Mouse (Mus musculus): Measurements from ENCODE around the gene Prtn3. TPM values are rescaled to one million over a fixed set of nuclear protein-coding genes. Genes with fewer than 3 reads are reported as not detected.

The Prtn3 gene
- total RNA-seq, 2 experiments from 2014 or later = 1,536 to 2,258 TPM

- ATAC-seq (replicated peaks; ENCODE audit: poor library complexity, severe bottlenecking) = peak; percentile 13; the same call in 1 of the 2 replicates
Observed at GRCm38 (mm10) chr10:79854801-79855541, 19.3 kb upstream of the Prtn3 start.

GRCm38 (mm10) chr10:79855558-79856184 is 18.6 kb upstream of the Prtn3 start:
- no peak for ATAC-seq (replicated peaks; ENCODE audit: poor library complexity, severe bottlenecking)

DNA sequence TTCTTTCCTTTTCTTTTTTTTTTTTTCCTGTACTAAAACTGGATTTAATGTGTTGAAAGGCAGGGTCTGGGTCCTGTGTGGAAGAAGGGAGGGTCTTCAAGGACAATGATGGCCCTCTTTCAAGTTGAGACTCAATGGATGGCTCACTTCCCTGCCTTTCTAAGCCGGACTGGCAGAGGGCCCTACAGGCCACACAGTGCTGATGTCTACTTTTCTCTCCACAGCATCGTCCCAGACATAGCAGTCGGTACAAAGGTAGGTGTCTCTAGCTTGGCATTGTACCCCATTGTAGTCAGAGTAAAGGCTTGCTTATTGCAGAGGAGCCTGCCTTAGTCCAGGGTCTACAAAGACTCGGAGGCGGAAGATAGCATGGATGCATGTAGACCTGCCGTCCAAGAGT is 18.0 kb upstream of the Prtn3 start:
- ATAC-seq (replicated peaks; ENCODE audit: poor library complexity, severe bottlenecking) = no peak

DNA sequence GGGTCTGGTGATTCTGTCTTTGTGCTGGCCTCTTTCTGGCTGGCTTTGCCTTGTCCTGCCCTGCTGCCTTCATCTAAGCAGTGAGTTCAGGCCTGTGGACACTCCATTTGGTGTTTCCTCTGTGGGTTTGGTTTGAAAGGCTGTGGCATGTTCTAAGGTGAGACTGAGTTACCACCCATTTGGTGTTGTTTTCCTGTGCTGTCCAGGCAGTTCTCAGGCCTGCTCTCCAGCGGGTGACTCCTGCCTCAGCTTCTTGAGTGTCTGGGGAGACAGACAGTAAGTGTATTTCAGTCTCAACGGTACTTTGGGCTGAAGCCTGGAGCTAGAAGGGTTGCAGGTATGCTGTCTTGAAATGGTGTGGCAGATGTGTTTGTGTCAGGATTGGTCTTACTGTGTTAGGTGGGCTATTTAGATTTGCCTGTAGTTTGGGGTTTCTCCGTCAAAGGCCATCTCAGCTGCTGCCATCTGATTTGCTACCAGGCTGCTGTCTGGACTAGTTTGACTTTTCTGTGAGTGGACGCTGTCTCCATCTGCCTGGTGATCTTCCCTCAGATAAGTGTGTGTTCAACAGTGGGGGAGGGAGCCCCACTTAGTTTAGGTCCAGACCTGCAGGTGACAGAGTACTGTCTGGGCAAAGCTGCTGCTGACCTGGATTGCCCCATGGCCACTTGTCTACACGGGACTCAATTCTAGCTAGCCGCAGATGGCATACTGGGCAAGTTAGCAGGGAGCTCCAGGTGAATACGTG is 17.4 kb upstream of the Prtn3 start:
- no peak for ATAC-seq (replicated peaks; ENCODE audit: poor library complexity, severe bottlenecking)

- ATAC-seq (replicated peaks; ENCODE audit: poor library complexity, severe bottlenecking) = peak; percentile 19
Observed at GRCm38 (mm10) chr10:79857452-79857811, 16.8 kb upstream of the Prtn3 start.

DNA sequence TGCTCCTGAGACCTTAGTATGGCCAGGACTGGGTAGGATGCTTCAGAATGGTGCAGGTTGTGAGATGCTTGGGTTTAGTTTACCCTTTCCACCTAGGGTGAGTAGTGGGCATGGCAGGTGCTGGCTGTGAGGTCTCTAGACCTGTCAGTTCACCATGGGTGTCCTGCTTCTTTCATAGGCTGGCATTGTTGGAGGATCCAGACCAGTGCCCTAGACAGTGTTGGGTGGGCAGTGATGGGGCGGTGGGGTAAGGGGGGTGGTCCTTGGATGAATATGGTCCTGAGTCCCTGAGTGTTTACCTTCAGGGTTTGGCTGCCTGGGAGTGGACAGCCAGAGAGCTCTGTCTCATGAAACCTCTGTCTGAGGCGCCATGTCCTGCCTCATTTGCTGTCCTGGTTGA is 16.4 kb upstream of the Prtn3 start:
- ATAC-seq (replicated peaks; ENCODE audit: poor library complexity, severe bottlenecking) = no peak

DNA sequence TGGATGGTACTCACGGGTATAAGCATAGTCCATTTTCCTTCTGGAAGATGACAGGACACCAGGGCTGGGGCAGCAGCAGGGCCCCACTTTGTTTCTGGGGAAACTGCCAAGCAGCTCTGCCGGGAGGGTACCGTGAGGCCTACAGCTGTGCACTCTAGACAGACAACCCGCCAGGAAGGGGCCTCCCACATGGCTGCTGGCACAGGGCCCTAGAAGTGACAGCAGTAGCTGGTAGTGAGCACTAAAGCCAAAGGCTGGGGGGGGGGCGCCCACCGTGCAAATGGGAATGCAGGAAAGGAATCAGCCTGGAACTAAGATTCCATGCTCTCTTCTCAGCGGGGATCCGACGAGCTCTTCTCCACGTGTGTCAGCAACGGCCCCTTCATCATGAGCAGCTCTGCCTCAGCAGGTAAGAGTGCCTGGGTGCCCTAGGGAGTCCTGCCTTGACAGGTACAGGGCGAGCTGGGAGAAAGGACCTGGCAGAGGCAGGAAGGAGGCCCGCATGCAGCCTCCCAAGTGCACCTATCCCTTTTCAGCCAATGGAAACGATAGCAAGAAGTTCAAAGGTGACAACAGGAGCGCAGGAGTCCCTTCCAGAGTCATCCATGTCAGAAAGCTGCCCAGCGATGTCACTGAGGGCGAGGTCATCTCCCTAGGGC is 15.7 kb upstream of the Prtn3 start:
- ATAC-seq (replicated peaks; ENCODE audit: poor library complexity, severe bottlenecking) = no peak

DNA sequence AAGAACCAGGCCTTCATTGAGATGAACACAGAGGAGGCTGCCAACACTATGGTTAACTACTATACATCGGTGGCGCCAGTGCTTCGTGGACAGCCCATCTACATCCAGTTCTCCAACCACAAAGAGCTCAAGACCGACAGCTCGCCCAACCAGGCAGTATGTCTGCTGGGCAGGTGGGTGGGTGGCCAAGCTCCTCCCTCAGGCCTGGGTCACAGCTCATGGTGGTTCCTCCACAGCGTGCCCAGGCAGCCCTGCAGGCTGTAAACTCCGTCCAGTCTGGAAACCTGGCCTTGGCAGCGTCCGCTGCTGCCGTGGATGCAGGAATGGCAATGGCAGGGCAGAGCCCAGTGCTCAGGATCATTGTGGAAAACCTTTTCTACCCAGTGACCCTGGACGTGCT is 15.2 kb upstream of the Prtn3 start:
- ATAC-seq (replicated peaks; ENCODE audit: poor library complexity, severe bottlenecking) = no peak

GRCm38 (mm10) chr10:79860079-79860911 is 14.0 kb upstream of the Prtn3 start:
- ATAC-seq (replicated peaks; ENCODE audit: poor library complexity, severe bottlenecking) = no peak

GRCm38 (mm10) chr10:79861230-79862048 is 12.8 kb upstream of the Prtn3 start:
- ATAC-seq (replicated peaks; ENCODE audit: poor library complexity, severe bottlenecking) = no peak

DNA sequence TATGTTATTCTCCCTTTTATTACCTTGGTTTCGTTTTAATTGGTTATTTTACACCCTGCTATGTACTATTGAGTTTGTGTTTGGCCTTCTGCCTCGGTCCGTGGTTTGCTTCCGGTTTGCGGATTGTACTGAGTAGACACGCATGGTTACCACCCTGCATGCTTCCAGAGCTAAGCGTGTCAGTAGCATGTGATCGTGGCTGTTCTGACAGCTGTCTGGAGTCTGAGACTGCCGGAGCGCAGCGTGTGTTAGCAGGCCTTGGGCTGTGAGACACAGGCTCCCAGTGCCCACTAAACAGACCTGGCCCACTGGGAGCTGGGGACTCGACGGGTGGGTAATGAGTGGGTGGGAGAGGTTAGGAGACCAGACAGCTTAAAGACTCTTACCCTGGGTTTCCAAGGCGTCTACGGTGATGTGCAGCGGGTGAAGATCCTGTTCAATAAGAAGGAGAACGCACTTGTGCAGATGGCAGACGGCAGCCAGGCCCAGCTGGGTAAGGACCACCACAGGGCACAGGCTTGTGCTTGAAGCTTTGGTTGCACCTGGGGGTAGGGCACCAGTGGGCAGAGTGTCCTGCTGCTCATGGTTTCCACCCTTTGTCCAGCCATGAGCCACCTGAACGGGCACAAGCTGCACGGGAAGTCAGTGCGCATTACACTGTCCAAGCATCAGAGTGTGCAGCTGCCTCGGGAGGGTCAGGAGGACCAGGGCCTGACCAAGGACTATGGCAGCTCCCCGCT is 12.1 kb upstream of the Prtn3 start:
- ATAC-seq (replicated peaks; ENCODE audit: poor library complexity, severe bottlenecking) = no peak

DNA sequence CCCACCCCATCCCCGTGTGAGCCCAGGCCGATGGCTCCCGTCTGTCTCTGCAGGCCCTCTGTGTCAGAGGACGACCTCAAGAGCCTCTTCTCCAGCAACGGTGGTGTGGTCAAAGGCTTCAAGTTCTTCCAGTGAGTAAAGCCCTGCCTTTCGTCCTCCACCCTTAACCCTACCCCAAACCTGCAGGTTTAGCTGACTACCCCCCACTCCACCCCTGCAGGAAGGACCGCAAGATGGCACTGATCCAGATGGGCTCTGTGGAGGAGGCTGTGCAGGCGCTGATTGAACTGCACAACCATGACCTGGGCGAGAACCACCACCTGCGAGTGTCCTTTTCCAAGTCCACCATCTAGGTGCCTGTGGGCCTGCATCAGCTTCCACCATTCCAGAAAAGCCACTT is 11.4 kb upstream of the Prtn3 start:
- no peak for ATAC-seq (replicated peaks; ENCODE audit: poor library complexity, severe bottlenecking)

- ATAC-seq (replicated peaks; ENCODE audit: poor library complexity, severe bottlenecking) = no peak
Observed at GRCm38 (mm10) chr10:79864351-79865188, 9.7 kb upstream of the Prtn3 start.

- ATAC-seq (replicated peaks; ENCODE audit: poor library complexity, severe bottlenecking) = 0 out of 2 replicates have a peak, but pooled peaks have one; percentile 7
Observed at GRCm38 (mm10) chr10:79865189-79865601, 9.1 kb upstream of the Prtn3 start.

GRCm38 (mm10) chr10:79865801-79866295 is 8.4 kb upstream of the Prtn3 start:
- peak; percentile 50 for ATAC-seq (replicated peaks; ENCODE audit: poor library complexity, severe bottlenecking)

DNA sequence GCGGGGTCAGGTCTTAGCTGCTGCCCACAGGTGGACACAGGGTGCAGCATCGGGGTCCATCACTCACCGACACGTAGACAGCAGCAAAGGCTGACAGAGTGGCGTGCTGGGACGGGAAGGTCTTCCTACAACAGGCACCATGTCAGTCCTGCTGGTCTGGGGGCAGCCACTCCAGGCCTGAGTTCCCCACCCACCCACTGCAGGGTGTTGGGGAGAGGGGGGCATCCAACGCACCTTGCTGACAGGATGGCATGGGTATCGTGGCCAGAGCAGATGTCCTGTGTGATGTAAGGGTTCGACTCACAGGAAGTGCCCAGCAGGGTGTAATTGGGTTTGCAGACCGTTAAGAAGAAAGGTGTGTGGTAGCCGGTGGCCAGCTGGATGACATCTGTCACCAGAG is 7.7 kb upstream of the Prtn3 start:
- ATAC-seq (replicated peaks; ENCODE audit: poor library complexity, severe bottlenecking) = no peak

GRCm38 (mm10) chr10:79871845-79872244 is 2.4 kb upstream of the Prtn3 start:
- ATAC-seq (replicated peaks; ENCODE audit: poor library complexity, severe bottlenecking) = no peak

Measured in granulocyte monocyte progenitor cell, adult 5-6 weeks (primary cell).